Mouse (Mus musculus) C2C12 (cell line): Measurements from ENCODE around the gene Klhl7.

ENCODE experiments used
- CEBPB ChIP-seq: IDR thresholded peaks from one replicate; pipeline ENCODE4 v1.6.1; 2011; ENCODE audit warnings: low read depth, mild to moderate bottlenecking, control low read depth, moderate library complexity
- CTCF ChIP-seq: IDR thresholded peaks from one replicate; pipeline ENCODE4 v1.5.1; 2011; ENCODE audit not compliant: control insufficient read depth, insufficient read depth, insufficient read length
- MAX ChIP-seq: IDR thresholded peaks from one replicate; pipeline ENCODE4 v1.6.1; 2011; ENCODE audit warnings: mild to moderate bottlenecking, control low read depth
- MYOD1 ChIP-seq: IDR thresholded peaks from one replicate; pipeline ENCODE4 v1.6.1; 2011; ENCODE audit warnings: low read depth; ENCODE audit not compliant: control insufficient read depth, insufficient read length
- MYOG ChIP-seq: IDR thresholded peaks from one replicate; pipeline ENCODE4 v1.6.1; 2011; ENCODE audit not compliant: control insufficient read depth, insufficient read length; ENCODE audit errors: extremely low read depth
- USF1 ChIP-seq: IDR thresholded peaks from one replicate; pipeline ENCODE4 v1.6.1; 2011; ENCODE audit warnings: low read depth, mild to moderate bottlenecking, control low read depth, moderate library complexity

GRCm38 (mm10) chr5:24056865-24057264, 43.5 kb upstream of the Klhl7 start:
- TF ChIP-seq CTCF (no peak), USF1 (no peak), MAX (no peak), MYOD1 (no peak), CEBPB (no peak), MYOG (no peak)
